Mouse (Mus musculus) forebrain, embryonic 14.5 days (tissue): Measurements from ENCODE around the gene Ifi35. TPM values are rescaled to one million over a fixed set of nuclear protein-coding genes. Genes with fewer than 3 reads are reported as not detected.

Experiments
- ATAC-seq: fragments of 200-750 bp; cut with Nextera tagmentation; 2 replicates; pipeline ENCODE4 v1.8.0; 2017; ENCODE audit warnings: mild to moderate bottlenecking, moderate library complexity
- DNase-seq: peaks from one replicate; pipeline ENCODE4 v3.0.0-alpha.2; 2015; ENCODE audit warnings: low spot score
- H3K27ac ChIP-seq: fragments of 300-500 bp; sonication (generic); 2 replicates; pipeline ENCODE4 v1.5.1; 2014; ENCODE audit warnings: low read depth, mild to moderate bottlenecking, control low read depth, low read length, moderate library complexity
- H3K27me3 ChIP-seq: fragments of 300-500 bp; sonication (generic); replicated peaks from 2 replicates; pipeline ENCODE4 v1.6.1; 2014; ENCODE audit warnings: low read length, control low read depth, mixed read lengths; ENCODE audit not compliant: control insufficient read depth, insufficient read depth
- H3K36me3 ChIP-seq: fragments of 300-500 bp; sonication (generic); 2 replicates; pipeline ENCODE4 v1.6.1; 2014; ENCODE audit warnings: low read length, control low read depth; ENCODE audit not compliant: control insufficient read depth, insufficient read depth
- H3K4me1 ChIP-seq: fragments of 300-500 bp; sonication (generic); 2 replicates; pipeline ENCODE4 v1.6.1; 2014; ENCODE audit warnings: antibody characterized with exemption, low read length, control low read depth; ENCODE audit not compliant: control insufficient read depth, insufficient read depth
- H3K4me2 ChIP-seq: fragments of 300-500 bp; sonication (generic); 2 replicates; pipeline ENCODE4 v1.6.1; 2014; ENCODE audit warnings: mild to moderate bottlenecking, control low read depth, low read length
- H3K4me3 ChIP-seq: fragments of 300-500 bp; sonication (generic); 2 replicates; pipeline ENCODE4 v1.5.1; 2014; ENCODE audit warnings: low read depth, low read length, control low read depth
- H3K9ac ChIP-seq: fragments of 300-500 bp; sonication (generic); 2 replicates; pipeline ENCODE4 v1.6.1; 2014; ENCODE audit warnings: mild to moderate bottlenecking, low read length, control low read depth, moderate library complexity
- H3K9me3 ChIP-seq: fragments of 300-500 bp; sonication (generic); replicated peaks from 2 replicates; pipeline ENCODE4 v1.6.1; 2016; ENCODE audit warnings: low read length, control low read depth, mixed read lengths; ENCODE audit not compliant: control insufficient read depth
- WGBS: fragments of 180-500 bp; shearing (Covaris S2); extraction: QIAGEN DNeasy Blood & Tissue Kit; methylation state at CpG from one replicate; pipeline ENCODE4 v1.1.7; 2014; 5-methylcytosine and 5-hydroxymethylcytosine counted together
- polyA plus RNA-seq: library from polyadenylated mRNA; unstranded; fragments of >200 nt; fragmentation: Nextera tagmentation; extraction: Ambion mirVana; gene quantifications from 2 replicates; pipeline ENCODE4 v1.2.1, GENCODE M21; 2014

Ifi35 gene
- polyA plus RNA-seq, 1 experiment from 2014 or later, result 2.7 TPM

DNA sequence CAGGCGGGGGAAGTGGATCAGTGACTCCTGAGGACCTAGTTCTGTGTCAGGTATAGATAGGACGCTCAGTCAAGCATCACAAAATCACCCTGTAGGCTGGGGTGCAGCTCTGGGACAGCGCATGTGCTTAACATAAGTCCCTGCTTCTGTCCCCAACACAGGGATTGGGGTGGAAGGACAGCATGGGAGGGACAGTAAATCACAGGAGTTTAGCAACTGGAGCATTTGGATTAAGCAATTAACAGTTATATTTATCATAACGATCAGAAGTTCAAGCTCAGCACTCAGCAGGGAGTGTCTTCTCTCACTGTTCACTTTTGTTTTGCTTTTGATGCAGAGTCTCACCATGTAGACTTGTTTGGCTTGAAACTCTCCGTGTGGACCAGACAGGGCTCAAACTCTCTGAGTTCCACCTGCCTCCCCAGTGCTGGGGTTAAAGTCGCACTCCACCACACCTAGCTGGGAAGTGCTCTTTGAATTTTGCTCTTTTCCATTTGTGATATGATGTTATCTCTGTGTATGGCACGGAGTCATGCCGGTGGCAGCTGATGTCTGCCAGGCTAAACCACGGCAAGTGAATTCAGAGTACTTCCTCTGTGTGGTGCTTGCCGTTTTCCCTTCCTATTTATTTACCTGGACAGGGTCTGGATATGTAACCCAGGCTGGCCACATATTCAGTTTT, 4.0 kb downstream of the Ifi35 start:
- Histone ChIP-seq H3K27me3 (no peaks in the 10 kb centered on the region), H3K4me2 (no peak overlapping the region), H3K9ac (no peak overlapping the region), H3K9me3 (no peaks in the 10 kb centered on the region), H3K4me3 (no peak overlapping the region), H3K27ac (no peak overlapping the region), H3K4me1 (peaks cover 8% of the 10 kb centered on the region; the same call in 1 of the 2 replicates), H3K36me3 (peaks cover 8% of the 10 kb centered on the region; the same call in 1 of the 2 replicates)
- 64% methylated on average over 10 of the region's 10 CpGs for WGBS
- DNase-seq (no peak), ATAC-seq (no peak)

DNA sequence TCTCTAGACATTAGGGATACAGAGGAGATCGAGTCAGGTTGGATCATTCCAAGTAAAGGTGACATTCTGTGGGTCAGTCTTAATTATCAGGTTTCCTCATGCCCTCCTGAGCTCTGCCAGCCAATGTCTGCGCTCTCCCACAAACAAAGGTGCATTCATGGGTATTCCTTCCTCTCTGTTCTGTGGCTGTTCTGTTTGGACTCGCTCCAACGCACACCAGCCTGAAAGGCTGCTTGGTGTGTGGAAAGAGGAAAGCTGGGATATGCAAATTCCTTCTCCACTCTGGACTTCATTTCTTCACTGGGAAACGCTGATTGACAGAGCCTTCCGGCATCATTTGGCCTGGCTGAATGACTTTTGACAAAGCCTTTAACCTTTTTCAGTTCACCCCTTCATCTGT, 6.5 kb downstream of the Ifi35 start:
- Histone ChIP-seq H3K27ac (peak overlapping the region; percentile 39; the same call in 1 of the 2 replicates), H3K27me3 (no peaks in the 10 kb centered on the region), H3K36me3 (peaks cover 31% of the 10 kb centered on the region), H3K4me1 (peaks cover 8% of the 10 kb centered on the region; the same call in 1 of the 2 replicates), H3K9me3 (no peaks in the 10 kb centered on the region), H3K4me3 (no peak overlapping the region), H3K9ac (no peak overlapping the region), H3K4me2 (no peak overlapping the region)
- peak; percentile 69 for ATAC-seq
- DNase-seq, result peak; percentile 74
- 7% methylated on average over 6 of the region's 6 CpGs for whole genome bisulfite sequencing

DNA sequence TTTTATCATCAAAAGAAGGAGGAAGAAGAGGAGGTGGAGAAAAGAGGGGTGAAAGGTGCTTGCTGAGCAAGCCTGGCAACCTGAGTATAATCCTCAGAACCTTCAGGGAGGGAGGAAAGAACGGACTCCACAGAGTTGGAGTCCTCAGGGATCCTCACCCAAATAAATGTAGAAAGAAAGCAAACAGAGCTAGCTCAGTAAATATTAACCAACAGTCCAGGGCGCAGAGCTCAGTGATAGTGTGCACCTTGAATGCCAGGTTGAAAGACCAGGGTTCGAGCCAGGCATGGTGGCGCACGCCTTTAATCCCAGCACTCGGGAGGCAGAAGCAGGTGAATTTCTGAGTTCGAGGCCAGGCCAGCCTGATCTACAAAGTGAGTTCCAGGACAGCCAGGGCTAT, 7.4 kb downstream of the Ifi35 start:
- 89% methylated on average over 7 of the region's 7 CpGs for WGBS
- Histone ChIP-seq H3K4me3 (no peak overlapping the region), H3K9ac (no peak overlapping the region), H3K27me3 (no peaks in the 10 kb centered on the region), H3K4me1 (peaks cover 8% of the 10 kb centered on the region; the same call in 1 of the 2 replicates), H3K4me2 (no peak overlapping the region), H3K27ac (no peak overlapping the region), H3K9me3 (no peaks in the 10 kb centered on the region), H3K36me3 (peaks cover 41% of the 10 kb centered on the region)
- DNase-seq, result no peak
- no peak for ATAC-seq

DNA sequence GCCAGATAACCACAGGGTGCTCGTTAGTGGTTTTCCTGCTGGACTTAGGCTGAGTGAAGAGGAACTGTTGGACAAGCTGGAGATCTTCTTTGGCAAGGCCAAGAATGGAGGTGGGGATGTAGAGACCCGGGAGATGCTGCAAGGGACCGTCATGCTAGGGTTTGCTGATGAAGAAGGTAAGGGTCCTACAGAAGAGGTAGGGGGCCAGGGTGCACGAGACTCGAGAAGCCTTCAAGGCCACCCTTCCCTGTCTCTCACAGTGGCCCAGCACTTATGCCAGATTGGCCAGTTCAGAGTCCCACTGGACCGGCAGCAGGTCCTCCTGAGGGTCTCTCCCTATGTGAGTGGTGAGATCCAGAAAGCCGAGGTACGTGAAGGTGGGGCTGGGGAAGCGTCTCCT, 9.4 kb downstream of the Ifi35 start:
- H3K4me2 ChIP-seq, result no peak overlapping the region
- no peak overlapping the region for H3K9ac ChIP-seq
- ATAC-seq, result no peak
- 91% methylated on average over 9 of the region's 9 CpGs for WGBS
- H3K27ac ChIP-seq, result no peak overlapping the region
- peaks cover 11% of the 10 kb centered on the region for H3K4me1 ChIP-seq
- peaks cover 61% of the 10 kb centered on the region for H3K36me3 ChIP-seq
- H3K27me3 ChIP-seq, result no peaks in the 10 kb centered on the region
- no peaks in the 10 kb centered on the region for H3K9me3 ChIP-seq
- H3K4me3 ChIP-seq, result no peak overlapping the region
- no peak for DNase-seq

DNA sequence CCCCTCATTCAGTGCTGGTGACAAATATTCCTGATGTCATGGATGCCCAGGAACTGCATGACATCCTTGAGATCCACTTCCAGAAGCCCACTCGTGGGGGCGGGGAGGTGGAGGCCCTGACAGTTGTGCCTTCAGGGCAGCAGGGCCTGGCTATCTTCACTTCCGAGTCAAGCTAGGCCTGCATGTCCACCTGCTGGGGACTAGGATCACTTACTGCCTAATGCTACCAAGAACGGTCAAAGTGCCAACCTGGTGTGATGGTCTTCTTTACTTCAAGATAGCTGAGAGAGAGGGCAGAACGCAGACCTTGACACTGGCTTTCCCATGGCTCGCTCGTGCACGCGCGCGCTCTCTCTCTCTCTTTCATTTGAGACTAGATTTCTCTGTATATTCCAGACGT, 10.0 kb downstream of the Ifi35 start:
- Histone ChIP-seq H3K9ac (no peak overlapping the region), H3K27ac (no peak overlapping the region), H3K27me3 (no peaks in the 10 kb centered on the region), H3K9me3 (no peaks in the 10 kb centered on the region), H3K4me3 (no peak overlapping the region), H3K4me1 (peaks cover 17% of the 10 kb centered on the region), H3K36me3 (peaks cover 65% of the 10 kb centered on the region), H3K4me2 (no peak overlapping the region)
- WGBS, result 87% methylated on average over 12 of the region's 12 CpGs
- DNase-seq (no peak), ATAC-seq (no peak)

DNA sequence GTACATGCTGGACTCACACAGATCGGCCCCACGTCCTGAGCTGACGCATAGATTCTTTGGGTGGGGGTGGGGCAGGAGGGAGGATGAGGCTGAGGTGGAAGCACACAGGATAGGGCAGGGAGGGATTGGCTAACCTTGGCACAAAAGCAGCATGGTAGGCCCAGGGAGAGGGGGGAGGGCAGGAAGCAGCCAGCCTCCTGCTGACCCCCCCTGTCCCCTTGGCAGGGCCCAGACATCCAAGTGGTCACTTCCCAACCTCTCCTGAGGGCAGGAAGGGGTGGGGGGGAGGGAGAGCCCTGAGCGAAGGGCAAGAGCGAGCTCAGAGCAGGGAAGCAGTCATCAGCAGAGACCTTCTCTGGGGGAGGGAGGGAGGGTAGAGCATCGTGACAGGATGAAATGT, 11.5 kb downstream of the Ifi35 start:
- DNase-seq (no peak), ATAC-seq (no peak)
- Histone ChIP-seq H3K36me3 (peaks cover 65% of the 10 kb centered on the region), H3K9me3 (no peaks in the 10 kb centered on the region), H3K27ac (no peak overlapping the region), H3K4me2 (no peak overlapping the region), H3K4me1 (peaks cover 28% of the 10 kb centered on the region), H3K4me3 (no peak overlapping the region), H3K9ac (no peak overlapping the region), H3K27me3 (no peaks in the 10 kb centered on the region)
- 41% methylated on average over 5 of the region's 6 CpGs for WGBS

DNA sequence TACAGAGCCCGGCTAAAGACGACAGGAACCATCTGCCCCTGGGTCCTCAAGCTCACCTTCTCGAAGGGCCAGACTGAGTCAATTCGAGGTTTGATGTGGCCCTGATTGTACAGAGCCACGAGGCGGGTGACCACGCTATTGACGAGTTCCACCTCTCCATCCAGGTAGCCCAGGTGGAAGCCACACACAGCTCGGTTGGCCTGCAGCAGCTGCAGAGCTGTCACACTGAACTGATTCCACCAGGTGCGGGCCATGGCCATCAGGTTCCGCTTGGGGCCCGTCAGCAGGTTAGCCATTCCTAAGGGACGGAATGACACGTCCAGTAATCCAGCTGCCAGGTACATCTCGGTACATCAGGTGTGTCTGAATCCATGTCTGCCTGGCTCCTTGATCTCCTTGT, 12.1 kb downstream of the Ifi35 start:
- Histone ChIP-seq H3K9ac (no peak overlapping the region), H3K4me3 (no peak overlapping the region), H3K4me2 (no peak overlapping the region), H3K36me3 (peaks cover 65% of the 10 kb centered on the region), H3K4me1 (peaks cover 23% of the 10 kb centered on the region), H3K27ac (no peak overlapping the region), H3K9me3 (no peaks in the 10 kb centered on the region), H3K27me3 (no peaks in the 10 kb centered on the region)
- ATAC-seq (no peak), DNase-seq (no peak)
- WGBS, result 91% methylated on average over 15 of the region's 15 CpGs

DNA sequence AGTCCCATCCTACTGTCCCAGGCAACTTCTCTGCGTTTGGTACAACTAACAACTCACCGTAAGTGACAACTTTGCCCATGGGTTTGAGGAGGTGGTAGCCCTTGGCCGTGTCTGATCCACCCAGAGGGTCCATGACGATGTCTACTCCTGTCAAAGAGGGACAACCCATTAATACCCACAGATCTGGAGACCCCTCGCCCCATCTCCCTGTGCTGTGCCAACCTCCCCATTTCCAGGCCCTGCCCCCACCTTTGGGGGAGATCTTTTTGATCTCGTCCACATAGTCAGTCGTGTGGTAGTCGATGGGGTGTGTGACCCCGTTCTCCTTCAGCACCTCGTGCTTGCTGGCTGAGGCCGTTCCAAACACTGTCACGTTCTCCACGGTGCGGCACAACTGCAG, 13.9 kb downstream of the Ifi35 start:
- H3K9ac ChIP-seq, result no peak overlapping the region
- no peaks in the 10 kb centered on the region for H3K9me3 ChIP-seq
- H3K4me1 ChIP-seq, result peaks cover 29% of the 10 kb centered on the region
- H3K36me3 ChIP-seq, result peaks cover 58% of the 10 kb centered on the region
- 77% methylated on average over 14 of the region's 14 CpGs for WGBS
- H3K4me2 ChIP-seq, result peak overlapping the region; percentile 76; the same call in 1 of the 2 replicates
- H3K4me3 ChIP-seq, result no peak overlapping the region
- H3K27me3 ChIP-seq, result no peaks in the 10 kb centered on the region
- ATAC-seq (no peak), DNase-seq (no peak)
- no peak overlapping the region for H3K27ac ChIP-seq

DNA sequence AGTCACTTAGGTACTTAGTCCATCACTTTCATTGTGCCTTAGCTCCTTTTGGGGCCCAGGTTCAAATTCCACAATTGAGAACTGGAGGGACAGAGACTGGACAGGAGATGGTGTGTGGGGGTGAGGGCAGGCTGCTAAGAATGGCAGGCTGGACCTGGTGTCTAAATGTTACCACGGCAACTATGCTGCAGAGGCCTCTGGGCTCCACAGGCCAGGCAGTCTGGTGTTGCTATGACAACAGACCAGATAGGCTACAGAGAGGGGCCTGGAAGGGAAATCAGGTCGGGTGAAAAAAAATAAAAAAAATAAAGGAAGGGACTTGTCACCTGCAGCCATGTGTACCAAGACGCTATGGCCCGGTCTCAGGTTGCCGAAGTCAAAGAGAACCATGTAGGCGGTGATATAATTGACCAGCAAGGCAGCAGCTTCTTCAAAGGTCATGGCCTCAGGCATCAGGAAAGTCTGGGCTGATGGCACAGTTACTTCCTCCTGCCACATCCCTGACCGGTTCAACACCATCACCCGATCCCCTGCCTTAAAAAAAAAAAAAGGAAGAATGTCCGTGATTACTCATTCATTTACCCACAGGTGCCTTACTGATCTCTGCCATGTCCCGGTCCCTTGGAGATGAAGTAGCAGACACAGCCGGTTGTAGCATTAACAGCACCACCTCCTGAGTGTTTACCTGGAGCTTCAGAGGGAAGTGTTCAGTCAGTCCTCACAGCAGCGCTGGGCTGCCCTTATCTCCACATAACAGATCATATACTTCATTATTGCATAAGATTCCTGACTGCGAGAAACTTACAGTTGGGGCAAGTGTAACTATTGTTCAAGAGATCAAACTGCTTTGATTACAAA, 14.6 kb downstream of the Ifi35 start:
- ATAC-seq (no peak), DNase-seq (peak; percentile 65)
- Histone ChIP-seq H3K4me1 (peaks cover 30% of the 10 kb centered on the region), H3K36me3 (peaks cover 51% of the 10 kb centered on the region), H3K4me2 (peak overlapping the region; percentile 76), H3K27me3 (no peaks in the 10 kb centered on the region), H3K9ac (peak overlapping the region; percentile 79; the same call in 1 of the 2 replicates), H3K27ac (no peak overlapping the region), H3K4me3 (no peak overlapping the region), H3K9me3 (no peaks in the 10 kb centered on the region)
- 43% methylated on average over 13 of the region's 13 CpGs for WGBS
